Mouse (Mus musculus): Measurements from ENCODE around the gene Ksr1.
"Not testable (repeated sequence)": the region's sequence is repeated elsewhere in the genome, so short reads cannot be mapped to it uniquely, and the experiment has no call there.

Ksr1 gene

GRCm38 (mm10) chr11:79015660-79016215, 130.5 kb downstream of the Ksr1 start:
- intact Hi-C loops (cut with DNase I): loop anchor here (10.0 kb wide), 1 partner anchor 279 kb away; the partner anchor contains the start of gene Gm9964

DNA sequence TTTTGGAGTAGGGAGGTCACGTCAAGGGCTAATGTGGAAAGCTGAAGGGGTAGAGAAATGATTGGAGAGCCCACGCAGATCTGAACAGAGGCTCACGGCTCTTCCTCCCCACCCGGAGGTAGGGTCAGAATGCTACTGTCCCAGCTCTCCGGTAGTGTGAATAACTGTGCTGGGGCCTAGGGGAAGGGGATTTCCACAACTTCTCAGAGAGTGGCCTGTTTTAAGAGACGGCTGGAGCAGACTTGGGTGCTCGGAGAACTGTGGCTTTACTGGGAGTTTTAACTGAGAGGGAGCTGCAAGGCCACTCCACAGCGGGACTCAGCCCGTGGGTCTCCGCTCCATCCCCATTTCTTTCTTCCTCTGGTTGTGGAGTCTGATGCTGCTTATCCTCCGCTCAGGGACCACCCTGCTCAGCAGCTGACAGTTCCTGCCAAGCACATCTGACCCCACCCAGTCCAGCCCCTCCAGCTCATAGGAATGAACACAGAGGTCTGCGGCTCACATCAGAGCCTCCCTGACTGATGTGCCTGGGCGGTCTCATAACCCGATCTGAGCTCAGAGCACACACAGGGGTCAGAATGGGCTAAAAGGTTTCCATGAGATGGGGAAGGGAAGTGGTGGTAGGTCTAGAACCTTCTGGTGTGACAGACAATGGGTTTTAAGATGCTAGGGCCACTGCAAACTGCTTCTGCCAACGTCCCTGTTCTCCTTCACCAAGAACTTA, 131.4 kb downstream of the Ksr1 start:
- intact Hi-C loops (cut with DNase I): loop anchor here (10.0 kb wide), 1 partner anchor 280 kb away; the partner anchor contains the start of gene Gm9964

- intact Hi-C loops (cut with DNase I): loop anchor here (10.0 kb wide), 1 partner anchor 281 kb away; the partner anchor contains the start of gene Gm9964
Measured at GRCm38 (mm10) chr11:79013806-79014205, 132.4 kb downstream of the Ksr1 start.

DNA sequence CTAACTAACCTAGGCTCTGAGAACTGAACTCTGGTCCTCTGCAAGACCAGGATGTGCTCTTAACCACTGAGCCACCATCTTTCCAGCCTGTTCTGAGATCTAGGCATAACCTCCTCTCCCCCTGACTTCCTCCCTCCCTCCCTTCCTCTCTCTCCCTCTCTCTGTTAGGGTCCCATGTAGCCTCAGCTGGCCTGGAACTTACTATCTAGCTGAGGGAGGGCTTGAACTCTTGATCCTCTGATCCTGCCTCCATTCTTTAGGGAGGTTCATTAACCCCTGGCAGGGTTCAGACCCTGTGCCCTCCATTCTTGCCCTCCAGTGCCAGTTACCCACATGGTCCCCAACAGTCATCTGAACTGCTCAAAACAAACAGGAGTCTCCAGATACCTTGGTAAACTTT, 133.2 kb downstream of the Ksr1 start:
- intact Hi-C loops (cut with DNase I): loop anchor here (10.0 kb wide), 1 partner anchor 282 kb away; the partner anchor contains the start of gene Gm9964

DNA sequence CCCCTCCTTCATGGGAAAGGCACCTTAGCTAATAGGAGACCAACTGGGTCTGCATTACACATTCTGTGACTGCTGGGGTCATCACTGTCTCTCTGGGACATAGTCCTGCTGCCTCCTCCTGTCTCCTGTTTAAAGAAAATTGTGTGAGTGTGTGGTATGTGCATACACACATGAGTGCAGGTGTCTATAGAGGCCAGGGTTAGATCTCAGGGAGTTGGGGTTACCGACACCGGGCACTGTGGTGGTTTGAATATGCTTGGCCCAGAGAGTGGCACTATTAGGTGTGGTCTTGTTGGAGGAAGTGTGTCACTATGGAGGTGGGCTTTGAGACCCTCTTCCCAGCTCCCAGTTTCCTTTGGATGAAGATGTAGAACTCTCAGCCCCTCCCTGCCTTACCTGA, 133.7 kb downstream of the Ksr1 start:
- intact Hi-C loops (cut with DNase I): loop anchor here (10.0 kb wide), 1 partner anchor 282 kb away; the partner anchor contains the start of gene Gm9964

DNA sequence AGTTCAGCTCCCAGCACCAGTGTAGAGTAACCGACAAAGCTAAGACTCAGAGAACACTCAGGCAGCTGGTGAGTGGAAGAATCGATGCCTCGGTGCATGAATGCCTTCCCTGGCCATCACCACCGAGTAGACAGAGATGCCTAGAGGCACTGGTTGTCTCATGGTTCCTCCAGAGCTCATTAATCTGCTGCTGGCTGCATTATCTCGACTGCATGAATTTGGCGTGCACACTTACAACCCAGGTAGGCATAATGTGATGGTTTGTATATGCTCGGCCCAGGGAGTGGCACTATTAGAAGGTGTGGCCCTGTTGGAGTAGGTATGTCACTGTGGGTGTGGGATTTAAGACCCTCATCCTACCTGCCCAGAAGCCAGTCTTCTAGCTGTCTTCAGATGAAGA, 137.3 kb downstream of the Ksr1 start:
- intact Hi-C loops (cut with DNase I): no loop called here

GRCm38 (mm10) chr11:79008007-79008775, 138.0 kb downstream of the Ksr1 start:
- intact Hi-C loops (cut with DNase I): no loop called here

GRCm38 (mm10) chr11:79007356-79007755, 138.9 kb downstream of the Ksr1 start:
- intact Hi-C loops (cut with DNase I): not testable (repeated sequence)

- intact Hi-C loops (cut with DNase I): no loop called here
Measured at GRCm38 (mm10) chr11:79006417-79006816, 139.8 kb downstream of the Ksr1 start.

GRCm38 (mm10) chr11:79005578-79006394, 140.4 kb downstream of the Ksr1 start:
- intact Hi-C loops (cut with DNase I): no loop called here

- intact Hi-C loops (cut with DNase I): no loop called here
Measured at GRCm38 (mm10) chr11:79003769-79004638, 142.2 kb downstream of the Ksr1 start.

- intact Hi-C loops (cut with DNase I): no loop called here
Measured at GRCm38 (mm10) chr11:79003053-79003768, 143.0 kb downstream of the Ksr1 start.

GRCm38 (mm10) chr11:79002551-79002951, 143.7 kb downstream of the Ksr1 start:
- intact Hi-C loops (cut with DNase I): no loop called here

- intact Hi-C loops (cut with DNase I): no loop called here
Measured at GRCm38 (mm10) chr11:79001871-79002270, 144.3 kb downstream of the Ksr1 start.

- intact Hi-C loops (cut with DNase I): no loop called here
Measured at GRCm38 (mm10) chr11:78999118-78999517, 147.1 kb downstream of the Ksr1 start.

DNA sequence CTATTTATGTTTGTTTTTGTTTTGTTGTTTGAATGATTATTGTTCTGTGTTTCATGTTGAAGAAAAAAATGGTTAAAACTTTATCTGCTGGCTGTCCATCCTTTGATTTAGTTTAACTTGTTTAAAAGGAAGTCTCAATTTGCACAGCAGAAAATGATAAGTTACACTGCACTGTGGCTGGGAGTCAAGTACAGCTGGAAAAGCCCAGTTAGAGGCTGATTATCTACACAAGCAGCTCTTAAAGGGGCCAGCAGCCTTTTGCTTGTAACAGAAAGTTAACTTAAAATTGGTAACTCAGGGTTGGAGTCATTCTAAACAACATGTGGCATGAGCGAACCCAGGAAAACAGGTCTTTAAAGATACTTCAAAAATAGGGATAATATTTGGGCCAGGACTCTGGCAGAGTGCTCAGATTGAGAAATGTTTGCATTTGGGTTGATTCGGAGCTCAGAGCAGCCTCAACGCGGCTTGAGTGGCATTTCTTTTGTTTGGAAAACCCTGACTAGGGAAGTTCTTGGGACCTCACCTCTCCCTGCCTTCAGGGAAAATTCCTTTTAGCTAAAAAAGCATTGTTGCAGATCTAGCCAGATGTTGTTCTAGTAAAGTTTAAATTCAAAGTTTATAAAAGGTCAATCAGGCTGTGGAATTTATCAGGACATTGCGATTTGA, 155.2 kb downstream of the Ksr1 start:
- intact Hi-C loops (cut with DNase I): not testable (repeated sequence)

GRCm38 (mm10) chr11:78990096-78990495, 156.1 kb downstream of the Ksr1 start:
- intact Hi-C loops (cut with DNase I): no loop called here

- intact Hi-C loops (cut with DNase I): not testable (repeated sequence)
Measured at GRCm38 (mm10) chr11:78989206-78989605, 157.0 kb downstream of the Ksr1 start.

Measured in adrenal gland (tissue).